16 mouse cellular contexts compared by ENCODE assay signal in genomic region chr3:27195573-27196227, GRCm38 (mm10). TPM values are rescaled to one million over a fixed set of nuclear protein-coding genes. Genes with fewer than 3 reads are reported as not detected.
A peak's percentile ranks its signal among the peaks of the same experiment; 100 is the strongest.
DNase-seq lines count a peak whose midpoint lies in the region; ATAC-seq and TF ChIP-seq lines count a peak whose summit lies in the region.
"Had no signal": no experiment of that assay in that cellular context is flagged by ENCODE, and none has a peak within 500 bp of the region (broad histone marks: within the 10 kb centered on the region; RNA-seq: fewer than 3 reads in every experiment).

No protein-coding gene starts in this region.

- no peak overlapping the region for H3K4me3 ChIP-seq in hindbrain, embryonic 13.5 days
- no peak overlapping the region for H3K4me3 ChIP-seq in hindbrain, embryonic 10.5 days
- peak overlapping the region; percentile 59 for H3K4me3 ChIP-seq in megakaryocyte, embryonic 14.5 days (replicated peaks)
- no peak overlapping the region for H3K4me3 ChIP-seq in intestine, embryonic 16.5 days (ENCODE audit: low read length)
- no peak overlapping the region for H3K4me3 ChIP-seq in small intestine, adult 2 months (ENCODE audit: low read depth, low read length)
- H3K4me3 ChIP-seq: lung, embryonic 15.5 days; neural tube, embryonic 13.5 days had no signal

- H3K4me1 ChIP-seq in hindbrain, embryonic 13.5 days (replicated peaks), result 0 out of 2 replicates have a peak, but pooled peaks cover 3% of the 10 kb centered on the region
- H3K4me1 ChIP-seq in hindbrain, embryonic 10.5 days (replicated peaks), result 0 out of 2 replicates have a peak, but pooled peaks cover 3% of the 10 kb centered on the region
- peaks cover 44% of the 10 kb centered on the region for H3K4me1 ChIP-seq in megakaryocyte, embryonic 14.5 days
- H3K4me1 ChIP-seq in intestine, embryonic 16.5 days (ENCODE audit: control insufficient read depth, insufficient read depth, low read length), result no peaks in the 10 kb centered on the region
- peaks cover 23% of the 10 kb centered on the region for H3K4me1 ChIP-seq in small intestine, adult 2 months (ENCODE audit: control insufficient read depth, insufficient read depth, insufficient read length, low read length)
- H3K4me1 ChIP-seq: neural tube, embryonic 13.5 days had no signal

- no peaks in the 10 kb centered on the region for H3K9me3 ChIP-seq in hindbrain, embryonic 13.5 days
- H3K9me3 ChIP-seq in hindbrain, embryonic 10.5 days, result no peaks in the 10 kb centered on the region
- H3K9me3 ChIP-seq in megakaryocyte, embryonic 14.5 days, result peaks cover 5% of the 10 kb centered on the region
- no peaks in the 10 kb centered on the region for H3K9me3 ChIP-seq in intestine, embryonic 16.5 days (ENCODE audit: control insufficient read depth, low read length)
- H3K9me3 ChIP-seq: lung, embryonic 15.5 days; neural tube, embryonic 13.5 days had no signal

- no peak for DNase-seq in hindbrain, embryonic 10.5 days (ENCODE audit: low spot score)
- DNase-seq in frontal cortex, adult 2 months (ENCODE audit: extremely low spot score in 1 of 2, low spot score in 1 of 2), result no peak
- DNase-seq: B cell, adult 2 months; cerebellum, adult 9-10 months; heart, postnatal 10 days; retina, postnatal 1 day; spleen, adult 18-20 months; thymus, postnatal 36 days had no signal

- TF ChIP-seq CTCF in small intestine, adult 2 months (IDR thresholded peaks at IDR 0.05; ENCODE audit: extremely low read depth, insufficient read length, insufficient replicate concordance, low read depth, low read length), result no peak

- H3K36me3 ChIP-seq in hindbrain, embryonic 13.5 days, result no peaks in the 10 kb centered on the region
- H3K36me3 ChIP-seq in hindbrain, embryonic 10.5 days, result no peaks in the 10 kb centered on the region
- no peaks in the 10 kb centered on the region for H3K36me3 ChIP-seq in megakaryocyte, embryonic 14.5 days (replicated peaks; ENCODE audit: low read length)
- no peaks in the 10 kb centered on the region for H3K36me3 ChIP-seq in intestine, embryonic 16.5 days (ENCODE audit: control insufficient read depth, insufficient read depth, low read length)
- no peaks in the 10 kb centered on the region; the same call in 1 of the 2 replicates for H3K36me3 ChIP-seq in small intestine, adult 2 months (ENCODE audit: control insufficient read depth, insufficient read depth, low read length)
- H3K36me3 ChIP-seq: lung, embryonic 15.5 days; neural tube, embryonic 13.5 days had no signal

- TF ChIP-seq POLR2A in small intestine, adult 2 months (IDR thresholded peaks at IDR 0.05; ENCODE audit: low read depth, low read length), result no peak

- H3K9ac ChIP-seq in hindbrain, embryonic 13.5 days, result no peak overlapping the region
- H3K9ac ChIP-seq in intestine, embryonic 16.5 days (ENCODE audit: low read depth, low read length), result no peak overlapping the region
- H3K9ac ChIP-seq: lung, embryonic 15.5 days; neural tube, embryonic 13.5 days had no signal

- no peak overlapping the region for H3K27ac ChIP-seq in hindbrain, embryonic 13.5 days
- no peak overlapping the region for H3K27ac ChIP-seq in hindbrain, embryonic 10.5 days
- no peak overlapping the region for H3K27ac ChIP-seq in intestine, embryonic 16.5 days (ENCODE audit: low read length)
- H3K27ac ChIP-seq in small intestine, adult 2 months (ENCODE audit: insufficient read depth, low read depth, low read length), result peak overlapping the region; percentile 38
- H3K27ac ChIP-seq: lung, embryonic 15.5 days; neural tube, embryonic 13.5 days; stomach, postnatal 0 days had no signal

- no peak overlapping the region for H3K4me2 ChIP-seq in hindbrain, embryonic 13.5 days
- no peak overlapping the region for H3K4me2 ChIP-seq in intestine, embryonic 16.5 days (ENCODE audit: low read depth, low read length)
- H3K4me2 ChIP-seq: lung, embryonic 15.5 days; neural tube, embryonic 13.5 days had no signal

- 88% methylated on average over 8 of the region's 8 CpGs for WGBS in hindbrain, embryonic 13.5 days
- 88% methylated on average over 8 of the region's 8 CpGs for WGBS in hindbrain, embryonic 10.5 days
- WGBS in intestine, embryonic 16.5 days, result 87% methylated on average over 8 of the region's 8 CpGs
- WGBS in small intestine, adult 2 months, result 88% methylated on average over 8 of the region's 8 CpGs

- no peaks in the 10 kb centered on the region for H3K27me3 ChIP-seq in hindbrain, embryonic 13.5 days
- H3K27me3 ChIP-seq in hindbrain, embryonic 10.5 days (ENCODE audit: insufficient read depth, poor library complexity, severe bottlenecking), result no peaks in the 10 kb centered on the region
- H3K27me3 ChIP-seq in megakaryocyte, embryonic 14.5 days (replicated peaks), result peaks cover 30% of the 10 kb centered on the region
- H3K27me3 ChIP-seq in intestine, embryonic 16.5 days (replicated peaks; ENCODE audit: control insufficient read depth, insufficient read depth, low read length), result no peaks in the 10 kb centered on the region
- no peaks in the 10 kb centered on the region for H3K27me3 ChIP-seq in small intestine, adult 2 months (ENCODE audit: control insufficient read depth, insufficient read depth, low read length)
- H3K27me3 ChIP-seq: lung, embryonic 15.5 days; neural tube, embryonic 13.5 days had no signal

- ATAC-seq in hindbrain, embryonic 13.5 days (ENCODE audit: low FRiP score), result peak; percentile 43; the same call in 1 of the 2 replicates
- ATAC-seq in megakaryocyte, adult 5-6 weeks (ENCODE audit: poor library complexity, severe bottlenecking), result no peak
- peak; percentile 20; the same call in 1 of the 2 replicates for ATAC-seq in intestine, embryonic 16.5 days

RNA-seq across cellular contexts. Expression of gene Nceh1, which starts 12.9 kb away (rescaled TPM):
- 6.4 and 6.9 TPM in 2 replicates for polyA plus RNA-seq in hindbrain, embryonic 13.5 days (2015; fragmentation: Nextera tagmentation; extraction: Ambion mirVana)
- 3.3 and 4.3 TPM in 2 replicates for polyA plus RNA-seq in hindbrain, embryonic 10.5 days (2016; fragmentation: Nextera tagmentation; extraction: Ambion mirVana)
- 1.8 TPM in 1 of 2 replicates, not detected in the other for polyA plus RNA-seq in megakaryocyte, embryonic 14.5 days (2012; ENCODE audit: insufficient read depth, low replicate concordance)
- 30.6 and 33.9 TPM in 2 replicates for total RNA-seq in megakaryocyte, adult 5-6 weeks (2015)
- 32.7 and 33.2 TPM in 2 replicates for total RNA-seq in megakaryocyte, adult 5-6 weeks (2017)
- polyA plus RNA-seq in intestine, embryonic 16.5 days (2015; fragmentation: Nextera tagmentation; extraction: Ambion mirVana), result 9.4 and 10.1 TPM in 2 replicates
- polyA plus RNA-seq in small intestine, adult 2 months (2012; rRNA removed), result 15.5 and 20.0 TPM in 2 replicates
- 46.9 and 49.9 TPM in 2 replicates for polyA plus RNA-seq in frontal cortex, adult 2 months (2012; rRNA removed)

RNA-seq across cellular contexts. Expression of gene Ect2, which starts 42.0 kb away (rescaled TPM):
- 14.7 and 16.2 TPM in 2 replicates for polyA plus RNA-seq in hindbrain, embryonic 13.5 days (2015; fragmentation: Nextera tagmentation; extraction: Ambion mirVana)
- polyA plus RNA-seq in hindbrain, embryonic 10.5 days (2016; fragmentation: Nextera tagmentation; extraction: Ambion mirVana), result 65.4 and 91.8 TPM in 2 replicates
- polyA plus RNA-seq in megakaryocyte, embryonic 14.5 days (2012; ENCODE audit: insufficient read depth, low replicate concordance), result 0.09 and 5.1 TPM in 2 replicates
- total RNA-seq in megakaryocyte, adult 5-6 weeks (2015), result 57.2 and 60.8 TPM in 2 replicates
- total RNA-seq in megakaryocyte, adult 5-6 weeks (2017), result 62.2 and 65.7 TPM in 2 replicates
- 38.6 and 41.7 TPM in 2 replicates for polyA plus RNA-seq in intestine, embryonic 16.5 days (2015; fragmentation: Nextera tagmentation; extraction: Ambion mirVana)
- polyA plus RNA-seq in small intestine, adult 2 months (2012; rRNA removed), result 0.60 and 1.4 TPM in 2 replicates
- 0.69 and 0.80 TPM in 2 replicates for polyA plus RNA-seq in frontal cortex, adult 2 months (2012; rRNA removed)
